Mouse (Mus musculus): ENCODE measurements at regions not wholly inside any gene's neighbourhood (a gene's known extent, or its start where the extent isn't known, plus 50 kb on each side); places are given as distances from the start of the nearest gene placed in this dataset.
"Not testable (repeated sequence)": the region's sequence is repeated elsewhere in the genome, so short reads cannot be mapped to it uniquely, and the experiment has no call there.

- H3K4me3 ChIP-seq (ENCODE audit: insufficient read depth in 1 of 2, low read depth in 1 of 2, low read length in 2 of 2, poor library complexity in 1 of 2, severe bottlenecking in 1 of 2), result no peak overlapping the region
- H3K27ac ChIP-seq (ENCODE audit: insufficient read depth, low read depth, low read length, poor library complexity, severe bottlenecking), result no peak overlapping the region
- in situ Hi-C loops (cut with MboI; ENCODE audit: low sequenced_read_pairs in 2 of 2, unreplicated experiment in 2 of 2), result no loop called here
- no peak for DNase-seq (ENCODE audit: low read depth, low spot score)
- TF ChIP-seq ZNF384 (IDR thresholded peaks at IDR 0.05; ENCODE audit: low read depth, low read length) (no peak), CHD2 (IDR thresholded peaks at IDR 0.05; ENCODE audit: low read depth, low read length) (no peak)
- H3K9me3 ChIP-seq (ENCODE audit: control insufficient read depth, insufficient read depth, low read depth, low read length), result no peaks in the 10 kb centered on the region
- no peak overlapping the region for H3K9ac ChIP-seq (ENCODE audit: insufficient read depth, low read depth, low read length, poor library complexity, severe bottlenecking)
- no peaks in the 10 kb centered on the region for H3K36me3 ChIP-seq (ENCODE audit: control insufficient read depth, insufficient read depth, low read length, poor library complexity, severe bottlenecking)
- no peaks in the 10 kb centered on the region for H3K4me1 ChIP-seq (ENCODE audit: control insufficient read depth in 2 of 2, insufficient read depth in 2 of 2, low read length in 2 of 2, poor library complexity in 1 of 2)
Measured at GRCm38 (mm10) chr16:9056430-9056829, 226.5 kb downstream of the 1810013L24Rik start.

GRCm38 (mm10) chr16:9071526-9071925, 241.6 kb downstream of the 1810013L24Rik start:
- no peak for DNase-seq (ENCODE audit: low read depth, low spot score)
- H3K36me3 ChIP-seq (ENCODE audit: control insufficient read depth, insufficient read depth, low read length, poor library complexity, severe bottlenecking), result no peaks in the 10 kb centered on the region
- no peaks in the 10 kb centered on the region for H3K9me3 ChIP-seq (ENCODE audit: control insufficient read depth, insufficient read depth, low read depth, low read length)
- no peak overlapping the region for H3K9ac ChIP-seq (ENCODE audit: insufficient read depth, low read depth, low read length, poor library complexity, severe bottlenecking)
- H3K27ac ChIP-seq (ENCODE audit: insufficient read depth, low read depth, low read length, poor library complexity, severe bottlenecking), result no peak overlapping the region
- in situ Hi-C loops (cut with MboI; ENCODE audit: low sequenced_read_pairs in 2 of 2, unreplicated experiment in 2 of 2), result no loop called here
- H3K4me1 ChIP-seq (ENCODE audit: control insufficient read depth in 2 of 2, insufficient read depth in 2 of 2, low read length in 2 of 2, poor library complexity in 1 of 2), result peaks cover 6 to 16% of the 10 kb centered on the region in 2 experiments; a peak in 3 of 4 replicates
- TF ChIP-seq ZC3H11A (IDR thresholded peaks at IDR 0.05; ENCODE audit: borderline replicate concordance, low read depth, low read length) (no peak), CHD2 (IDR thresholded peaks at IDR 0.05; ENCODE audit: low read depth, low read length) (no peak), MAFK (IDR thresholded peaks at IDR 0.05; ENCODE audit: insufficient read depth, low read depth, low read length) (no peak), HCFC1 (IDR thresholded peaks at IDR 0.05; ENCODE audit: borderline replicate concordance, insufficient read depth, low read length) (no peak), ZNF384 (IDR thresholded peaks at IDR 0.05; ENCODE audit: low read depth, low read length) (no peak)
- H3K4me3 ChIP-seq (ENCODE audit: insufficient read depth in 1 of 2, low read depth in 1 of 2, low read length in 2 of 2, poor library complexity in 1 of 2, severe bottlenecking in 1 of 2), result no peak overlapping the region

- in situ Hi-C loops (cut with MboI; ENCODE audit: low sequenced_read_pairs in 2 of 2, unreplicated experiment in 2 of 2); H3K9ac ChIP-seq (ENCODE audit: insufficient read depth, low read depth, low read length, poor library complexity, severe bottlenecking): not testable (repeated sequence)
Measured at GRCm38 (mm10) chr16:9071956-9072355, 242.1 kb downstream of the 1810013L24Rik start.

GRCm38 (mm10) chr16:9074295-9074694, 244.4 kb downstream of the 1810013L24Rik start:
- in situ Hi-C loops (cut with MboI; ENCODE audit: low sequenced_read_pairs in 2 of 2, unreplicated experiment in 2 of 2), result no loop called here
- TF ChIP-seq ZC3H11A (IDR thresholded peaks at IDR 0.05; ENCODE audit: borderline replicate concordance, low read depth, low read length), result no peak
- no peak for TF ChIP-seq CHD2 (IDR thresholded peaks at IDR 0.05; ENCODE audit: low read depth, low read length)
- no peak for TF ChIP-seq ZNF384 (IDR thresholded peaks at IDR 0.05; ENCODE audit: low read depth, low read length)
- TF ChIP-seq MAFK (IDR thresholded peaks at IDR 0.05; ENCODE audit: insufficient read depth, low read depth, low read length), result no peak
- TF ChIP-seq HCFC1 (IDR thresholded peaks at IDR 0.05; ENCODE audit: borderline replicate concordance, insufficient read depth, low read length), result no peak
- no peaks in the 10 kb centered on the region for H3K9me3 ChIP-seq (ENCODE audit: control insufficient read depth, insufficient read depth, low read depth, low read length)
- no peak overlapping the region for H3K27ac ChIP-seq (ENCODE audit: insufficient read depth, low read depth, low read length, poor library complexity, severe bottlenecking)
- H3K4me3 ChIP-seq (ENCODE audit: insufficient read depth in 1 of 2, low read depth in 1 of 2, low read length in 2 of 2, poor library complexity in 1 of 2, severe bottlenecking in 1 of 2), result no peak overlapping the region
- H3K9ac ChIP-seq (ENCODE audit: insufficient read depth, low read depth, low read length, poor library complexity, severe bottlenecking), result no peak overlapping the region
- peaks cover 6 to 16% of the 10 kb centered on the region in 2 experiments; a peak in 3 of 4 replicates for H3K4me1 ChIP-seq (ENCODE audit: control insufficient read depth in 2 of 2, insufficient read depth in 2 of 2, low read length in 2 of 2, poor library complexity in 1 of 2)
- no peaks in the 10 kb centered on the region for H3K36me3 ChIP-seq (ENCODE audit: control insufficient read depth, insufficient read depth, low read length, poor library complexity, severe bottlenecking)
- DNase-seq (ENCODE audit: low read depth, low spot score), result no peak

More at GRCm38 (mm10) chr16:9071956-9072355, 242.1 kb downstream of the 1810013L24Rik start:
- not testable (repeated sequence) for H3K4me3 ChIP-seq (ENCODE audit: insufficient read depth in 1 of 2, low read depth in 1 of 2, low read length in 2 of 2, poor library complexity in 1 of 2, severe bottlenecking in 1 of 2); H3K36me3 ChIP-seq (ENCODE audit: control insufficient read depth, insufficient read depth, low read length, poor library complexity, severe bottlenecking); DNase-seq (ENCODE audit: low read depth, low spot score); H3K27ac ChIP-seq (ENCODE audit: insufficient read depth, low read depth, low read length, poor library complexity, severe bottlenecking); H3K9me3 ChIP-seq (ENCODE audit: control insufficient read depth, insufficient read depth, low read depth, low read length)
- H3K4me1 ChIP-seq (ENCODE audit: control insufficient read depth in 2 of 2, insufficient read depth in 2 of 2, low read length in 2 of 2, poor library complexity in 1 of 2), result peaks cover 6 to 16% of the 10 kb centered on the region in 2 experiments; a peak in 3 of 4 replicates

GRCm38 (mm10) chr16:9077451-9077850, 247.6 kb downstream of the 1810013L24Rik start:
- H3K36me3 ChIP-seq (ENCODE audit: control insufficient read depth, insufficient read depth, low read length, poor library complexity, severe bottlenecking), result no peaks in the 10 kb centered on the region
- in situ Hi-C loops (cut with MboI; ENCODE audit: low sequenced_read_pairs in 2 of 2, unreplicated experiment in 2 of 2), result no loop called here
- no peak overlapping the region for H3K4me3 ChIP-seq (ENCODE audit: insufficient read depth in 1 of 2, low read depth in 1 of 2, low read length in 2 of 2, poor library complexity in 1 of 2, severe bottlenecking in 1 of 2)
- TF ChIP-seq CHD2 (IDR thresholded peaks at IDR 0.05; ENCODE audit: low read depth, low read length) (no peak), ZNF384 (IDR thresholded peaks at IDR 0.05; ENCODE audit: low read depth, low read length) (no peak), HCFC1 (IDR thresholded peaks at IDR 0.05; ENCODE audit: borderline replicate concordance, insufficient read depth, low read length) (no peak), MAFK (IDR thresholded peaks at IDR 0.05; ENCODE audit: insufficient read depth, low read depth, low read length) (no peak), ZC3H11A (IDR thresholded peaks at IDR 0.05; ENCODE audit: borderline replicate concordance, low read depth, low read length) (no peak)
- H3K9ac ChIP-seq (ENCODE audit: insufficient read depth, low read depth, low read length, poor library complexity, severe bottlenecking), result no peak overlapping the region
- no peaks in the 10 kb centered on the region for H3K9me3 ChIP-seq (ENCODE audit: control insufficient read depth, insufficient read depth, low read depth, low read length)
- H3K27ac ChIP-seq (ENCODE audit: insufficient read depth, low read depth, low read length, poor library complexity, severe bottlenecking), result no peak overlapping the region
- H3K4me1 ChIP-seq (ENCODE audit: control insufficient read depth in 2 of 2, insufficient read depth in 2 of 2, low read length in 2 of 2, poor library complexity in 1 of 2), result peaks cover 1 to 7% of the 10 kb centered on the region in 2 experiments; a peak in 2 of 4 replicates
- DNase-seq (ENCODE audit: low read depth, low spot score), result no peak

All from ES-E14 (cell line).